Mouse (Mus musculus) liver, adult 2 months (tissue): Measurements from ENCODE around the gene Abcc3.

Experiments used
- CTCF ChIP-seq: fragments of 200-500 bp; IDR thresholded peaks from 2 replicates; pipeline ENCODE4 v1.5.1; 2011; ENCODE audit warnings: low read depth, low read length, control low read depth
- POLR2A ChIP-seq: fragments of 200-500 bp; IDR thresholded peaks from 2 replicates; pipeline ENCODE4 v1.6.1; 2011; ENCODE audit warnings: low read length, control low read depth; ENCODE audit not compliant: insufficient read depth; ENCODE audit errors: extremely low read depth

DNA sequence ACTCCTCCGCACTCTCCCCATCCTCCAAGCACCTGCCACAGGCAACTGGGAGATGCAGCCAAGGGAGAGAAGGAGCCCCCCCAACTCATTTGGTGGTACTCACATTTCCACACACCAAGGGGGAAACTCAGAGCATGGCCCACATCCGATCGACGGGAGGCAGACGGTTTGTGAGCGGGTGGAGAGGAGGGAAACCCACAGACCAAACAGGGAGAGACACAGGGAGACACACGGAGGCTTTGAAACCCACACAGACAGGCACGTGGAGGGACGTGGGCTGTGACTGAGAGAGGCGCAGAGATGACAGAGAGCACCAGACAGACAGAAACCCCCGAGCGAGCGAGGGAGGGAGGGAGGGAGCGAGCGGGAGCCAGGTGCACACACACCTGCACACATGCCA, 31.6 kb upstream of the Abcc3 start:
- TF ChIP-seq POLR2A (no peak), CTCF (no peak)
